In genomic region chr7:39894208-39894896, GRCm38 (mm10) we compare ENCODE assay signal across 13 mouse cellular contexts.
DNase-seq lines count a peak whose midpoint lies in the region; ATAC-seq and TF ChIP-seq lines count a peak whose summit lies in the region.
"Had no signal": no experiment of that assay in that cellular context is flagged by ENCODE, and none has a peak within 500 bp of the region (broad histone marks: within the 10 kb centered on the region; RNA-seq: fewer than 3 reads in every experiment).

No protein-coding gene starts in this region.

- WGBS in forebrain, embryonic 14.5 days, result 19% methylated on average over 7 of the region's 7 CpGs
- WGBS in lung, postnatal 0 days, result 86% methylated on average over 7 of the region's 7 CpGs

- TF ChIP-seq EP300 in lung, postnatal 0 days (IDR thresholded peaks at IDR 0.05), result no peak

- TF ChIP-seq CTCF in layer of hippocampus, adult 2 months (conservative IDR thresholded peaks at IDR 0.05), result no peak
- TF ChIP-seq CTCF in lung, postnatal 0 days (IDR thresholded peaks at IDR 0.05), result no peak

- H3K4me2 ChIP-seq in forebrain, embryonic 14.5 days (ENCODE audit: low read length), result no peak overlapping the region
- no peak overlapping the region for H3K4me2 ChIP-seq in lung, postnatal 0 days (replicated peaks; ENCODE audit: low read depth, low read length)
- H3K4me2 ChIP-seq: neural tube, embryonic 12.5 days had no signal

- H3K9me3 ChIP-seq in forebrain, embryonic 14.5 days (replicated peaks; ENCODE audit: control insufficient read depth, low read length), result no peaks in the 10 kb centered on the region
- no peaks in the 10 kb centered on the region for H3K9me3 ChIP-seq in lung, postnatal 0 days (ENCODE audit: low read length)
- H3K9me3 ChIP-seq: neural tube, embryonic 12.5 days had no signal

- no peak overlapping the region for H3K9ac ChIP-seq in forebrain, embryonic 14.5 days (ENCODE audit: low read length)
- no peak overlapping the region for H3K9ac ChIP-seq in lung, postnatal 0 days (replicated peaks; ENCODE audit: low read depth)
- H3K9ac ChIP-seq: neural tube, embryonic 12.5 days had no signal

- ATAC-seq in forebrain, embryonic 14.5 days, result peak; percentile 73
- ATAC-seq in lung, postnatal 0 days, result no peak

- DNase-seq in layer of hippocampus, adult 2 months (ENCODE audit: low spot score in 2 of 2), result no peak
- DNase-seq in layer of hippocampus, postnatal 36 days, result no peak
- peak; percentile 53 for DNase-seq in forebrain, embryonic 14.5 days (ENCODE audit: low spot score)
- peak; percentile 2 to 13 for DNase-seq in left cerebral cortex, adult 8-10 months (ENCODE audit: low spot score in 2 of 2)
- peak; percentile 4 for DNase-seq in right cerebral cortex, postnatal 4 days
- no peak for DNase-seq in heart, adult 8-10 months (ENCODE audit: low spot score)
- DNase-seq in lung, postnatal 0 days (ENCODE audit: low spot score), result no peak
- DNase-seq: heart, adult 2 months; kidney, postnatal 14 days; retina, postnatal 1 day; thymus, postnatal 36 days had no signal

- H3K4me1 ChIP-seq in forebrain, embryonic 14.5 days (ENCODE audit: control insufficient read depth, insufficient read depth, low read length), result 0 out of 2 replicates have a peak, but pooled peaks cover 2% of the 10 kb centered on the region
- H3K4me1 ChIP-seq in lung, postnatal 0 days (ENCODE audit: insufficient read depth, low read depth, low read length), result no peaks in the 10 kb centered on the region
- H3K4me1 ChIP-seq: megakaryocyte, embryonic 14.5 days; neural tube, embryonic 12.5 days had no signal

- no peak overlapping the region for H3K4me3 ChIP-seq in layer of hippocampus, adult 2 months
- H3K4me3 ChIP-seq in forebrain, embryonic 14.5 days (ENCODE audit: low read depth, low read length), result no peak overlapping the region
- H3K4me3 ChIP-seq in lung, postnatal 0 days (ENCODE audit: low read depth, low read length), result no peak overlapping the region
- H3K4me3 ChIP-seq: heart, adult 2 months; megakaryocyte, embryonic 14.5 days; neural tube, embryonic 12.5 days had no signal

- H3K27ac ChIP-seq in layer of hippocampus, adult 2 months, result peak overlapping the region; percentile 25
- no peak overlapping the region for H3K27ac ChIP-seq in forebrain, embryonic 14.5 days (ENCODE audit: low read depth, low read length)
- no peak overlapping the region for H3K27ac ChIP-seq in lung, postnatal 0 days (ENCODE audit: low read length)
- H3K27ac ChIP-seq: heart, adult 2 months; neural tube, embryonic 12.5 days had no signal

- H3K36me3 ChIP-seq in forebrain, embryonic 14.5 days (ENCODE audit: control insufficient read depth, insufficient read depth, low read length), result no peaks in the 10 kb centered on the region
- H3K36me3 ChIP-seq in lung, postnatal 0 days (ENCODE audit: insufficient read depth, low read length), result no peaks in the 10 kb centered on the region
- H3K36me3 ChIP-seq: neural tube, embryonic 12.5 days had no signal

- no peaks in the 10 kb centered on the region for H3K27me3 ChIP-seq in forebrain, embryonic 14.5 days (replicated peaks; ENCODE audit: control insufficient read depth, insufficient read depth, low read length)
- H3K27me3 ChIP-seq in lung, postnatal 0 days (replicated peaks; ENCODE audit: insufficient read depth, low read length), result no peaks in the 10 kb centered on the region
- H3K27me3 ChIP-seq: megakaryocyte, embryonic 14.5 days; neural tube, embryonic 12.5 days had no signal

Comparison
In these comparisons a context has a peak if more than half of its experiments do, and no peak if none do; other contexts are left out.
1. DNase-seq: peak in forebrain, embryonic 14.5 days (single experiment), left cerebral cortex, adult 8-10 months (2 of 2) and right cerebral cortex, postnatal 4 days (single experiment); none in layer of hippocampus, adult 2 months (0 of 2), layer of hippocampus, postnatal 36 days (0 of 2), heart, adult 8-10 months (single experiment) and lung, postnatal 0 days (single experiment).